Mouse (Mus musculus) myocyte (in vitro differentiated cells): ENCODE results near the gene 0610030E20Rik.

Experiments used
- CEBPB ChIP-seq: IDR thresholded peaks from 2 replicates; pipeline ENCODE4 v1.6.1; 2011; ENCODE audit warnings: mild to moderate bottlenecking, moderate library complexity; ENCODE audit not compliant: poor library complexity, insufficient read depth, severe bottlenecking
- E2F4 ChIP-seq: IDR thresholded peaks from one replicate; pipeline ENCODE4 v1.6.1; 2011; ENCODE audit warnings: mild to moderate bottlenecking, control low read depth, moderate library complexity; ENCODE audit not compliant: insufficient read depth
- MAX ChIP-seq: IDR thresholded peaks from one replicate; pipeline ENCODE4 v1.6.1; 2011; ENCODE audit warnings: low read depth, mild to moderate bottlenecking, control low read depth
- MYOD1 ChIP-seq, 3 experiments: IDR thresholded peaks; one replicate each; pipeline ENCODE4 v1.6.1; 2011; ENCODE audit warnings: control low read depth in 2 of 3, low read depth in 2 of 3, mild to moderate bottlenecking in 2 of 3, moderate library complexity in 1 of 3; ENCODE audit not compliant: insufficient read length in 2 of 3, control insufficient read depth in 1 of 3
- MYOG ChIP-seq, 3 experiments: IDR thresholded peaks; one replicate each; pipeline ENCODE4 v1.6.1; 2011; ENCODE audit warnings: control low read depth in 2 of 3, low read depth in 2 of 3, mild to moderate bottlenecking in 2 of 3; ENCODE audit not compliant: insufficient read length in 2 of 3, control insufficient read depth in 1 of 3, insufficient read depth in 1 of 3
- POLR2A ChIP-seq: IDR thresholded peaks from one replicate; pipeline ENCODE4 v1.6.1; 2011; ENCODE audit warnings: low read depth, mild to moderate bottlenecking, control low read depth, moderate library complexity; ENCODE audit not compliant: insufficient read length
- SRF ChIP-seq: IDR thresholded peaks from one replicate; pipeline ENCODE4 v1.6.1; 2011; ENCODE audit warnings: low read depth; ENCODE audit not compliant: control insufficient read depth, insufficient read length
- TCF12 ChIP-seq: IDR thresholded peaks from one replicate; pipeline ENCODE4 v1.6.1; 2011; ENCODE audit warnings: mild to moderate bottlenecking, control low read depth; ENCODE audit not compliant: poor library complexity, insufficient read depth, severe bottlenecking
- TCF3 ChIP-seq: IDR thresholded peaks from one replicate; pipeline ENCODE4 v1.6.1; 2011; ENCODE audit warnings: low read depth, control low read depth; ENCODE audit not compliant: insufficient read length
- USF1 ChIP-seq: IDR thresholded peaks from one replicate; pipeline ENCODE4 v1.6.1; 2011; ENCODE audit warnings: low read depth, mild to moderate bottlenecking, control low read depth, moderate library complexity

DNA sequence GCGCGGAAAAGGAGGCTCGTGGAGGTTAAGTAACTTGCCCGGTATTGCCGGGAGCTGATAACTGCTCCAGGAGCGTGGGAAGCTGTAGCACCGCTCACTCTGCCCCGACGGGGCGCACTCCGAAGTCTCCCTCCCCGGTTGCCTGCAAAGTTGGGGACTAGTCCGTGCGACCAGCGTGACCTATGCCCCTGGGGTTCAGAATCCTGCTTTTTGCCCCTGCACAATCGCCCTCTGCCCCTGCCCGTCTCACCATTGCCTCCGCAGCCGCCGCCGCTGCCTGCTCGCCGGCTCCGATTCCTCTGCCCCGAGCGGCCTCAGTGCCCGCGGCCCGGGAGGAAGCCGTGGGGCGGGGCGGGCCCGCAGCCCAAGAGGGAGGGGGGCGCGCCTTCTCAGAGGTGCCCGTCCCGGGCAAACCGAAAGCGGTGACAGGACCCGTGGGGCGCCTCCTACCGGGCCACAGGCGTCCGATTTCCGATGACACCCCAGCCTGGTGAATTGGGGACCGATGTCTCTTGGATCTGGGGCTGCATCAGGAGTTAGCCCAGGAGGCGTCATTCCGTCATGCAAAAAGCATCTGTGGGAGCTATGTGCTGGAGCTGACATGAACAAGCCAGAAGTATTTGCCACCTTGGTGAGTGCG lies 33.1 kb downstream of the 0610030E20Rik start, which contains the start of gene Vamp5:
- TF ChIP-seq USF1: no peak
- TF ChIP-seq POLR2A: peak; percentile 78
- TF ChIP-seq MAX: no peak
- no peak for TF ChIP-seq E2F4
- no peak for TF ChIP-seq CEBPB
- no peak for TF ChIP-seq MYOD1 (IDR thresholded peaks at IDR 0.05; ENCODE audit: control insufficient read depth in 1 of 3, insufficient read length in 2 of 3, low read depth in 2 of 3)
- TF ChIP-seq TCF12: no peak
- no peak for TF ChIP-seq MYOG (IDR thresholded peaks at IDR 0.05; ENCODE audit: control insufficient read depth in 1 of 3, insufficient read depth in 1 of 3, insufficient read length in 2 of 3, low read depth in 2 of 3)
- no peak for TF ChIP-seq TCF3
- no peak for TF ChIP-seq SRF
